Mouse (Mus musculus): Measurements from ENCODE around the gene Cracr2b. TPM values are rescaled to one million over a fixed set of nuclear protein-coding genes. Genes with fewer than 3 reads are reported as not detected.

Gene Cracr2b
- polyA plus RNA-seq, 1 experiment from 2014 or later = 6.3 TPM

GRCm38 (mm10) chr7:141463824-141464602 is 3.1 kb downstream of the Cracr2b start:
- DNase-seq (no peak), ATAC-seq (no peak)
- peaks cover 11% of the 10 kb centered on the region for H3K36me3 ChIP-seq (replicated peaks; ENCODE audit: insufficient read depth, low read length)
- peak overlapping the region; percentile 12; the same call in 1 of the 2 replicates for H3K9ac ChIP-seq (replicated peaks)
- peak overlapping the region; percentile 3; the same call in 1 of the 2 replicates for H3K4me3 ChIP-seq (ENCODE audit: low read depth, low read length)
- H3K4me2 ChIP-seq (ENCODE audit: low read depth, low read length) = peak overlapping the region; percentile 40
- peak overlapping the region; percentile 32; the same call in 1 of the 2 replicates for H3K27ac ChIP-seq (ENCODE audit: low read depth)
- H3K4me1 ChIP-seq (ENCODE audit: insufficient read depth) = peaks cover 43% of the 10 kb centered on the region
- no peak for TF ChIP-seq EP300 (IDR thresholded peaks at IDR 0.05; ENCODE audit: low read depth)
- no peak for TF ChIP-seq CTCF (IDR thresholded peaks at IDR 0.05; ENCODE audit: low read depth)
- peaks cover 48% of the 10 kb centered on the region for H3K27me3 ChIP-seq (ENCODE audit: insufficient read depth, low read length)
- no peaks in the 10 kb centered on the region for H3K9me3 ChIP-seq (ENCODE audit: low read length)
- 30% methylated on average over 12 of the region's 12 CpGs for WGBS (ENCODE audit: insufficient replicate concordance)

GRCm38 (mm10) chr7:141464603-141465201 is 3.8 kb downstream of the Cracr2b start:
- ATAC-seq (no peak), DNase-seq (peak; percentile 44)
- TF ChIP-seq CTCF (IDR thresholded peaks at IDR 0.05; ENCODE audit: low read depth) (no peak), EP300 (IDR thresholded peaks at IDR 0.05; ENCODE audit: low read depth) (no peak)
- peak overlapping the region; percentile 40 for H3K4me2 ChIP-seq (ENCODE audit: low read depth, low read length)
- H3K27ac ChIP-seq (ENCODE audit: low read depth) = peak overlapping the region; percentile 31; the same call in 1 of the 2 replicates
- 10% methylated on average over 30 of the region's 38 CpGs for WGBS (ENCODE audit: insufficient replicate concordance)
- H3K9me3 ChIP-seq (ENCODE audit: low read length) = no peaks in the 10 kb centered on the region
- H3K4me3 ChIP-seq (ENCODE audit: low read depth, low read length) = peak overlapping the region; percentile 3; the same call in 1 of the 2 replicates
- H3K27me3 ChIP-seq (ENCODE audit: insufficient read depth, low read length) = peaks cover 48% of the 10 kb centered on the region
- H3K36me3 ChIP-seq (replicated peaks; ENCODE audit: insufficient read depth, low read length) = peaks cover 7% of the 10 kb centered on the region
- H3K9ac ChIP-seq (replicated peaks) = peak overlapping the region; percentile 12; the same call in 1 of the 2 replicates
- peaks cover 49% of the 10 kb centered on the region for H3K4me1 ChIP-seq (ENCODE audit: insufficient read depth)

- H3K27ac ChIP-seq (ENCODE audit: low read depth) = no peak overlapping the region
- peak; percentile 21 for DNase-seq
- H3K9ac ChIP-seq (replicated peaks) = no peak overlapping the region
- no peaks in the 10 kb centered on the region for H3K9me3 ChIP-seq (ENCODE audit: low read length)
- H3K36me3 ChIP-seq (replicated peaks; ENCODE audit: insufficient read depth, low read length) = peaks cover 11% of the 10 kb centered on the region
- H3K27me3 ChIP-seq (ENCODE audit: insufficient read depth, low read length) = peaks cover 48% of the 10 kb centered on the region
- ATAC-seq = no peak
- 58% methylated on average over 8 of the region's 10 CpGs for WGBS (ENCODE audit: insufficient replicate concordance)
- peaks cover 49% of the 10 kb centered on the region for H3K4me1 ChIP-seq (ENCODE audit: insufficient read depth)
- no peak for TF ChIP-seq EP300 (IDR thresholded peaks at IDR 0.05; ENCODE audit: low read depth)
- TF ChIP-seq CTCF (IDR thresholded peaks at IDR 0.05; ENCODE audit: low read depth) = no peak
- H3K4me3 ChIP-seq (ENCODE audit: low read depth, low read length) = no peak overlapping the region
- no peak overlapping the region for H3K4me2 ChIP-seq (ENCODE audit: low read depth, low read length)
These were observed 4.6 kb downstream of the Cracr2b start for GRCm38 (mm10) chr7:141465388-141466044.

- DNase-seq (peak; percentile 38), ATAC-seq (no peak)
- H3K27ac ChIP-seq (ENCODE audit: low read depth) = no peak overlapping the region
- no peak overlapping the region for H3K4me3 ChIP-seq (ENCODE audit: low read depth, low read length)
- H3K36me3 ChIP-seq (replicated peaks; ENCODE audit: insufficient read depth, low read length) = peaks cover 16% of the 10 kb centered on the region
- peaks cover 49% of the 10 kb centered on the region for H3K4me1 ChIP-seq (ENCODE audit: insufficient read depth)
- TF ChIP-seq EP300 (IDR thresholded peaks at IDR 0.05; ENCODE audit: low read depth) (no peak), CTCF (IDR thresholded peaks at IDR 0.05; ENCODE audit: low read depth) (no peak)
- no peak overlapping the region for H3K4me2 ChIP-seq (ENCODE audit: low read depth, low read length)
- no peak overlapping the region for H3K9ac ChIP-seq (replicated peaks)
- no peaks in the 10 kb centered on the region for H3K9me3 ChIP-seq (ENCODE audit: low read length)
- 69% methylated on average over 7 of the region's 7 CpGs for WGBS (ENCODE audit: insufficient replicate concordance)
- peaks cover 43% of the 10 kb centered on the region for H3K27me3 ChIP-seq (ENCODE audit: insufficient read depth, low read length)
These were observed 5.1 kb downstream of the Cracr2b start for GRCm38 (mm10) chr7:141466045-141466394.

GRCm38 (mm10) chr7:141466607-141467148 is 5.8 kb downstream of the Cracr2b start:
- no peak for DNase-seq
- TF ChIP-seq EP300 (IDR thresholded peaks at IDR 0.05; ENCODE audit: low read depth) = no peak
- no peak for TF ChIP-seq CTCF (IDR thresholded peaks at IDR 0.05; ENCODE audit: low read depth)
- H3K9me3 ChIP-seq (ENCODE audit: low read length) = no peaks in the 10 kb centered on the region
- H3K27ac ChIP-seq (ENCODE audit: low read depth) = peak overlapping the region; percentile 86
- peak overlapping the region; percentile 84 for H3K9ac ChIP-seq (replicated peaks)
- peaks cover 38% of the 10 kb centered on the region for H3K27me3 ChIP-seq (ENCODE audit: insufficient read depth, low read length)
- WGBS (ENCODE audit: insufficient replicate concordance) = 62% methylated on average over 10 of the region's 10 CpGs
- ATAC-seq = no peak
- H3K4me3 ChIP-seq (ENCODE audit: low read depth, low read length) = peak overlapping the region; percentile 76
- peak overlapping the region; percentile 89 for H3K4me2 ChIP-seq (ENCODE audit: low read depth, low read length)
- peaks cover 47% of the 10 kb centered on the region for H3K4me1 ChIP-seq (ENCODE audit: insufficient read depth)
- H3K36me3 ChIP-seq (replicated peaks; ENCODE audit: insufficient read depth, low read length) = peaks cover 23% of the 10 kb centered on the region
